Mouse (Mus musculus): Measurements from ENCODE around the gene Ddrgk1.

- TF ChIP-seq POLR2A (IDR thresholded peaks at IDR 0.05; ENCODE audit: borderline replicate concordance, extremely low read depth, insufficient read depth, insufficient read length, poor library complexity, severe bottlenecking): peak; percentile 86
- no peak for TF ChIP-seq CTCF (IDR thresholded peaks at IDR 0.05; ENCODE audit: borderline replicate concordance, extremely low read depth, insufficient read depth, insufficient read length)
These were observed 21.6 kb downstream of the Ddrgk1 start, which contains the start of gene Lzts3 for GRCm38 (mm10) chr2:130642684-130643369.
